Mouse (Mus musculus) v-Abl transformed pro-B cells (cell line): Measurements from ENCODE around the gene Cacna1f.

Source experiments
- in situ Hi-C, 2 experiments: fragments of 400-800 bp; cut with MboI; formaldehyde crosslinking; loops; one replicate each; pipeline ENCODE4 v1.15.1; 2025; ENCODE audit not compliant: unreplicated experiment in 2 of 2

Gene Cacna1f

GRCm38 (mm10) chrX:7606783-7607182 is at the start of gene Cacna1f:
Gene Cacna1f, plus strand, starts transcription at chrX:7607083.
- in situ Hi-C loops, result no loop called here

GRCm38 (mm10) chrX:7563076-7563475 is 43.8 kb upstream of the Cacna1f start:
- in situ Hi-C loops, result no loop called here

GRCm38 (mm10) chrX:7566352-7566751 is 40.5 kb upstream of the Cacna1f start:
- in situ Hi-C loops, result no loop called here

- in situ Hi-C loops, result no loop called here
Measured at GRCm38 (mm10) chrX:7567491-7567890, 39.4 kb upstream of the Cacna1f start.

- in situ Hi-C loops, result no loop called here
Measured at GRCm38 (mm10) chrX:7570481-7571175, 36.3 kb upstream of the Cacna1f start.

- in situ Hi-C loops, result no loop called here
Measured at GRCm38 (mm10) chrX:7571565-7572136, 35.2 kb upstream of the Cacna1f start.

- in situ Hi-C loops, result no loop called here
Measured at GRCm38 (mm10) chrX:7572466-7572865, 34.4 kb upstream of the Cacna1f start.

GRCm38 (mm10) chrX:7573176-7574086 is 33.5 kb upstream of the Cacna1f start, which contains the start of gene Foxp3:
Gene Foxp3, plus strand, starts transcription at chrX:7573644.
- in situ Hi-C loops, result no loop called here

GRCm38 (mm10) chrX:7574087-7574884 is 32.6 kb upstream of the Cacna1f start, which contains the start of gene Ppp1r3f:
Gene Ppp1r3f, minus strand, starts transcription at chrX:7574283.
- in situ Hi-C loops, result no loop called here

- in situ Hi-C loops, result no loop called here
Measured at GRCm38 (mm10) chrX:7574885-7575231, 32.0 kb upstream of the Cacna1f start.

- in situ Hi-C loops, result no loop called here
Measured at GRCm38 (mm10) chrX:7581151-7581550, 25.7 kb upstream of the Cacna1f start.

GRCm38 (mm10) chrX:7583881-7584280 is 23.0 kb upstream of the Cacna1f start:
- in situ Hi-C loops, result no loop called here

GRCm38 (mm10) chrX:7586356-7586755 is 20.5 kb upstream of the Cacna1f start:
- in situ Hi-C loops, result no loop called here

- in situ Hi-C loops, result no loop called here
Measured at GRCm38 (mm10) chrX:7595371-7595770, 11.5 kb upstream of the Cacna1f start.

- in situ Hi-C loops, result no loop called here
Measured at GRCm38 (mm10) chrX:7604004-7604403, 2.9 kb upstream of the Cacna1f start.

- in situ Hi-C loops, result no loop called here
Measured at GRCm38 (mm10) chrX:7604879-7605574, 1.9 kb upstream of the Cacna1f start, which contains the start of gene Ccdc22. Gene Ccdc22, minus strand, starts transcription at chrX:7605517.

- in situ Hi-C loops, result no loop called here
Measured at GRCm38 (mm10) chrX:7605575-7605941, 1.3 kb upstream of the Cacna1f start.

- in situ Hi-C loops, result no loop called here
Measured at GRCm38 (mm10) chrX:7610035-7610434, 3.2 kb downstream of the Cacna1f start.

- in situ Hi-C loops, result no loop called here
Measured at GRCm38 (mm10) chrX:7610536-7611258, 3.8 kb downstream of the Cacna1f start.
